Mouse (Mus musculus) gastrocnemius, adult 8-10 months (tissue): ENCODE measurements around the gene Vmn1r3. TPM values are rescaled to one million over a fixed set of nuclear protein-coding genes. Genes with fewer than 3 reads are reported as not detected.
"Not testable (repeated sequence)": the region's sequence is repeated elsewhere in the genome, so short reads cannot be mapped to it uniquely, and the experiment has no call there.

ENCODE experiments used
- DNase-seq, 2 experiments: peaks; one replicate each; pipeline ENCODE4 v3.0.0; 2022; ENCODE audit warnings: low spot score in 2 of 2
- total RNA-seq, 4 experiments: library from RNA; stranded (reverse); gene quantifications; 2 replicates each; pipeline ENCODE4 v1.2.4; 2022

The Vmn1r3 gene
- total RNA-seq = not detected

- DNase-seq = not testable (repeated sequence)
Observed at GRCm38 (mm10) chr4:3185258-3185657, at the start of gene Vmn1r3. Vmn1r3 (minus strand) TSS chr4:3185358.

GRCm38 (mm10) chr4:3232053-3232452, 46.9 kb upstream of the Vmn1r3 start:
- peak in 1 of 2 experiments; percentile 63 for DNase-seq

DNA sequence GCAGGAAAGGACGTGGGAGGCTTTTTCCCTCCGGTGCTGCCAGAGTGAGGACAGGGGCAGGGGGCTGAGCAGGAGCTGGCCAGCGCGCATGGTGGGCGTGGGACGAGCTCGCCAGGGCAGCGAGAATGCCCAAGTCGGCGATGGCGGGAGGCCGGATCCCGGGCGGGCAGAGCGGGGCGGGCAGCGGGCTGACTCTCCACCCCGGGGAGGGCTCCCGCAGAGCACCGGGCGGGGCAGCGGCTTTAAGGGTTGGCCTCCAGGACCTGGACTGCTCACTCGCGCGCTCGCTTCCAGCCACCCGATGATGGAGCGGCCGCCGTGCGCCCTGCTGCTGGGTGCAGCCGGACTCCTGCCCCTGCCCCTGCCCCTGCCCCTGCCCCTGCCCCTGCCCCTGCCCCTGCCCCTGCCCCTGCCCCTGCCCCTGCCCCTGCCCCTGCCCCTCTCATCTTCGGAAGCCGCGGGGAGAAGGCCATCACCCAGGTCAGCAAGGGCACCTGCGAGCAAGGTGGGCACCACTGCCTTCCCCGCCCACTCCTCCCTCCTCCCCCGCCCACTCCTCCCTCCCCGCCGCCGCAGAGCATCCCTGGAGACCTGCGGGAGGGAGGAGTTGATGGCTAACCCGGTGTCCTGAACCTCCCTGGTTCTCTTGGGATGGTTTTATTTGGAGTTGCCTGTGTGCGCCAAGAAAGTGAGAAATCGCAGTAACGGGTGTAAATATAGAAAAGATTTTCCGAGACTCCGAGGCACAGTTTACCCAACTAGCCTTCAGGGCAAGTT, 45.9 kb upstream of the Vmn1r3 start:
- peak in 1 of 2 experiments; percentile 53 for DNase-seq

- DNase-seq = peak; percentile 48 to 49
Observed at GRCm38 (mm10) chr4:3229532-3229931, 44.4 kb upstream of the Vmn1r3 start.

DNA sequence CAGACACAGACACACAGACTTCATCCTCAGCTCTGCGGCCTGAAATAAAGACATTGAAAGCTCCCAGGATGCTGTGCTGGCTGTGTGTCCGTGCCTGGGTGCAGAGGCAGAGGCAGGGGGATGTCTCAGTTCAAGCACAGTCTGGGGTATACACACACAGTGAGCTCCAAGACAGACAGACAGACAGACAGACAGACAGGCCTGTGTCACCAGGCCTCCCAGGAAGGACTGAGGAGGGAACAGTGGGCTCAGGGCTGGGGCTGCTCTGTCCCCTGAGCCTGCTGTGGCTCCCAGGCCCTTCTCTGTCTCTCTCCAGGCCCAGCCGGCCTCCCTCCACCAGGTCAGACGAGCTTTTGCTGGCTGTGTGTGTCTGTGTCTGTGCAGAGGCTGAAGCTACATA, 43.3 kb upstream of the Vmn1r3 start:
- no peak for DNase-seq

DNA sequence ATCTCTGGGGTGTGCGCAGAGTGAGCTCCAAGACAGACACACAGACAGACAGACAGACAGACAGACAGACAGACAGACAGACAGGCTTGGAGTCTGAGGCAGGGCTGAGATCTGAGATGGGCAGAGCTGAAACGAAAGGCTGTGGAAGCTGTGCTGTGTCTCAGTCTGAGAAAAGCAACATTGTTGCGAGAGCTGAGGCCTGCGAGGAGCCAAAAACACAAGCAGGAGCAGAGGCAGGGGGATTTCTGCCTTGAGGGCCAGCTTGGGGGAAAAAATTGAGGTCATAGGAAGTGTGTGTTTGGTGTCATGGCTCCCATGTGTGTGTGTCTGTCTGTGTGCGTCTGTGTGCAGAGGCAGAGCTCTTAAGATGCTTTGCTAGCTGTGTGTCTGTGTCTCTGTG, 42.6 kb upstream of the Vmn1r3 start:
- no peak for DNase-seq

GRCm38 (mm10) chr4:3226488-3226887, 41.3 kb upstream of the Vmn1r3 start:
- no peak for DNase-seq

- not testable (repeated sequence) for DNase-seq
Observed at GRCm38 (mm10) chr4:3225416-3225815, 40.3 kb upstream of the Vmn1r3 start.

DNA sequence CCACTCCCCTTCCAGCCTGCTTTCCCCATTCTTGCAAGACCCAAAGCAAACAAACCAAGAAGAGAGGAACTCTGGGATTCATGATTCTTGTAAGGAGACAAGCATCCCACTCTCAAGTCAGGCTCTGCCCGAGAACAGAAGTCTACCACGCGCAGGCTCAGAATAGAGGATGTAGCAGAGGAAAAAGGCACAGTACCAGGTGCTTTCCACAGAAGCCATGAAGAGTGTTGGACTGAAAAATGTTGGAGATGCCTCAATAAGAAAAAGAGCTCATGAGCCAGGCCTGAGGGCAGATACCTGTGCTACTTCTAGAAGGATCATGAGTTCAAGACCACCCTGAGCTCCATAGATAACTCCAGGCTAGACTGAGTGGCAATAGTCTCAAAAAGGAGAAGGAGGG, 39.7 kb upstream of the Vmn1r3 start:
- not testable (repeated sequence) for DNase-seq

- not testable (repeated sequence) for DNase-seq
Observed at GRCm38 (mm10) chr4:3223483-3224209, 38.5 kb upstream of the Vmn1r3 start.

DNA sequence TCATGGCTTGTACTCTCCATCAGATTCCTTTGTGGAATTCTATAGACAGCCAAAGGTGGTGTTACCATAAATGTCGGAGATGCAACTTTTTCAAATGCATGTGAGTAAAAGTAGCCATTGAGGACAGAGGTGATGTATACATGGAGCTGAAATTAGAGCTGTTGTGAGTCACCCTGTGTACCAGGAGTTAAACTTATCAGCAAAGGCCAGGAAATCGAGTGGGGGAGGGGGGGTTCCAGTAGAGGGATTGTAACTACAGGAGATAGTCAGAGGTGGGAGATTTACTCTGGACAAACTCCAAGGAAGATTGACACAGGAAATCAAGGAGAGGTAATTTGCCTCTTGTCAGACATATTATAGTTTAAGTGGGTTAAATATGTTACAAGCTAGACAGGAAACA, 31.2 kb upstream of the Vmn1r3 start:
- not testable (repeated sequence) for DNase-seq

GRCm38 (mm10) chr4:3213349-3213748, 28.2 kb upstream of the Vmn1r3 start:
- DNase-seq = not testable (repeated sequence)

DNA sequence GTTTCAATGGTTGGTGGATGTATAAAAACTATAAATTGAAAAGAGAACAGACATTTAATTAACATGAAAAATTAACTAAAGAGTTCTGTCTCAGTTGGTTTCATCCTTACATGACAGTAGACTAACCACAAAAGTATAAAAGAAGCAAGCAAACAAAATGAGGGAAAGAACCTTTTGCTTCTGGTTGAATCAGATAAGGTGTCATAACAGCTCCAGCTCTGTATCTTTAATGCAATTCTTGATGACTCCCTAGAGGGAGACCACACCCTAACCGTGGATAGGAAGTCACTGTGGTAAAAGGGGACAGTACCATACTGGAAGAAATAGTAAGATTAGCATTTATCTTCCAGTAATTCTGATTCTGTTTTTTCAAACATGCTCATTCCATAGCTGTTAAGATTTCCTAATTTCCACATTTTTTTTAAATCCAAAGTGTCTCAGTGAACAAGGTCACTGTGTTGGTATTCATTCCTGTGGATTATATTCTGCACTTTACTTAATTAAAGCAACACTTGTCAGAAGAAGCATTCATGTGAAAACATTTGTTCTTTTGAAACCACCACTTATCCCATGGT, 24.6 kb upstream of the Vmn1r3 start:
- DNase-seq = not testable (repeated sequence)

DNA sequence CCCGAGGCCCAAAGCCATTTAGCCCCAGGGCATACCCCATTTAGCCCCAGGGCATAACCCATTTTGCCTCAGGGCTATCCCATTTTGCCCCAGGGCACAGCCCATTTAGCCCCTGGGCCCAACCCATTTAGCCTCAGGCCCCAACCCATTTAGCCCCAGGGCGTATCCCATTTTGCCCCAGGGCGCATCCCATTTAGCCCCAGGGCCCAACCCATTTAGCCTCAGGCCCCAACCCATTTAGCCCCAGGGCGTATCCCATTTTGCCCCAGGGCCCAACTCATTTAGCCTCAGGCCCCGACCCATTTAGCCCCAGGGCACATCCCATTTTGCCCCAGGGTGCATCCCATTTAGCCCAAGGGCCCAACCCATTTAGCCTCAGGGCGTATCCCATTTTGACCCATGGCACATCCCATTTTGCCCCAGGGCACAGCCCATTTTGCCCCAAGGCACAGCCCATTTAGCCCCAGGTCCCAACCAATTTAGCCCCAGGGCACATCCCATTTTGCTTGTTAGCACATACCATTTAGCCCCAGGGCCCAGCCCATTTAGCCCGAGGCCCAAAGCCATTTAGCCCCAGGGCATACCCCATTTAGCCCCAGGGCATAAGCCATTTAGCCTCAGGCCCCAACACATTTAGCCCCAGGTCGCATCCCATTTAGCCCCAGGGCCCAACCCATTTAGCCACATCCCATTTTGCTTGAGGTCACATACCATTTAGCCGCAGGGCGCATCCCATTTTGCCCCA, 8.2 kb downstream of the Vmn1r3 start:
- DNase-seq = not testable (repeated sequence)

GRCm38 (mm10) chr4:3176195-3176594, 9.0 kb downstream of the Vmn1r3 start:
- DNase-seq = not testable (repeated sequence)

GRCm38 (mm10) chr4:3175756-3176155, 9.4 kb downstream of the Vmn1r3 start:
- DNase-seq = not testable (repeated sequence)

DNA sequence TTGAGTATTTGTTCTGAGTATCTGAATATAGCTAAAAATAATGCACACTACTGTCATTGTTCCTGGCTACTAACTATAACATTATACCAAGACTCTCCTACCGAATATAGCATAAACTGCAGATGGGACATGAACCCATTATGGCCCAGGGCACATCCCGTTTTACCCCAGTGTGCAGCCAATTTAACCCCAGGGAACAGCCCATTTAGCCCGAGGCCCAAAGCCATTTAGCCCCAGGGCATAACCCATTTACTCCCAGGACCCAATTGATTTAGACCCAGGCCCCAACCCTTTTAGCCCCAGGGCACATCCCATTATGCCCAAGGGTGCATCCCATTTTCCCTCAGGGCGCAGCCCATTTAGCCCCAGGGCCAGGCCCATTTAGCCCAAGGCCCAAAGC, 10.6 kb downstream of the Vmn1r3 start:
- not testable (repeated sequence) for DNase-seq

DNA sequence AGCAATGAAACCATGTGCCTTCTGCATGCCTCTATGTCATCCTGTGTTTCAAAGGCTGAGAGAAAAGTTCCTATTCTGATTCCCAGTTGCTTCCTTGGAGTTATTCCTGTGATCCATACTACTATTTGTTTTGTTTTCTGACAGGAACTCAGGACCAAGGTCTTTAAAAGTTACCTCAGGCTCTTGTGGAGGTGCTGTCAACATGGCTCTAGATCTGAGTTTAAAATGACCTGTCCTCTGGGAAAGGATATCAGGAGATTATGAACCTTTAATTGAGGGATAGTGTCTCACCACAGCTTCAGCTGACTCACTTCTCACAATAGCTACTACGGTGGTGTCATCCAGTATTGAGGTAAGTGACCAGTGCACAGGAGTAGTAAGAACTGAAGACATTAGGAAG, 18.1 kb downstream of the Vmn1r3 start, which contains the start of gene Vmn1r2:
Gene Vmn1r2, plus strand, starts transcription at position 301 of the 400 bp plus-strand sequence.
- not testable (repeated sequence) for DNase-seq

DNA sequence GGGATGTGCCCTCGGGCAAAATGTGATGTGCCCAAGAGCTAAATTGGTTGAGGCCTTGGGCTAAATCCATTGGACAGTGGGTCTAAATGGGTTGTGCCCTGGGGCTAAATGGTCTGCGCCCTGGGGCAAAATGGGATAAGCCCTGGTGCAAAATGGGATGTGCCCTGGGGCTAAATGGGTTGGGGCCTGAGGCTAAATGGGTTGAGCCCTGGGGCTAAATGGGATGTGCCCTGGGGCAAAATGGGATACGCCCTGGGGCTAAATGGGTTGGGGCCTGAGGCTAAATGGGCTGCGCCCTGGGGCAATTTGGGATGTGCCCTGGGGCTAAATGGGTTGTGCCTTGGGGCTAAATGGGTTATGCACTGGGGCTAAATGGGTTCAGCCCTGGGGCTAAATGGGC, 20.1 kb downstream of the Vmn1r3 start:
- DNase-seq = no peak

DNA sequence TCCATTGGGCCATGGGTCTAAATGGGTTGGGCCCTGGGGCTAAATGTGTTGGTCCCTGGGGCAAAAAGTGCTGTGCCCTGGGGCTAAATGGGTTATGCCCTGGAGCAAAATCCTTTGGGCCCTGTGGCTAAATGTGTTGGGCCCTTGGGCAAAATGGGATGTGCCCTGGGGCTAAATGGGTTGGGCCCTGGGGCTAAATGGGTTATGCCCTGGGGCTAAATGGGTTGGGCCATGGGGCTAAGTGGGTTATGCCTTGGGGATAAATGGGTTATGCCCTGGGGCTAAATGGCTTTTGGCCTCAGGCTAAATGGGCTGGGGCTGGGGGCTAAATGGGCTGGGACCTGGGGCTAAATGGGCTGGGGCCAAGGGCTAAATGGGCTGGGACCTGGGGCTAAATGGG, 20.7 kb downstream of the Vmn1r3 start:
- not testable (repeated sequence) for DNase-seq

DNA sequence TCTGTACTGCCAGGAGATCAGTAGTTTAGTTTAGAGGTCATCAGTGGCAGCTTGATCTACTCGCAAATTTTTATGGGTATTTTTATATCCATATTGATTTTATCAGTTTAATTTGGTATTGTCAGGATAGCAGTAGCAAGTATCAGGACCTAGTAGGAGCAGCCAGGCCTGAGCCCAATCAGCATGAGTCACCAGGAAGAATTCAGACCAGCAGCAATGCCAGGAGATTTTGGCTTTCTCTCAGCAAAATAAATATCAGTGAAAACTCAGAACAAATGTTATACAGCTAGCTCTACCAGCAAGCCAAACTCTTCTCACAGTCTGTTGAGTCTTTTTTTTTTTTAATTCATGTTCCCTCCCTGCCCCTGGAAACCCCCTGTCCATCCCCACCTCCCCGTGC, 31.8 kb downstream of the Vmn1r3 start:
- not testable (repeated sequence) for DNase-seq
